Mouse (Mus musculus) stomach, embryonic 14.5 days (tissue): Measurements from ENCODE around the gene Zfp810. TPM values are rescaled to one million over a fixed set of nuclear protein-coding genes. Genes with fewer than 3 reads are reported as not detected.

Source experiments
- ATAC-seq: fragments of 200-750 bp; cut with Nextera tagmentation; 2 replicates; pipeline ENCODE4 v1.8.0; 2017; ENCODE audit warnings: low read depth, moderate TSS enrichment; ENCODE audit not compliant: insufficient number of reproducible peaks, insufficient read depth, low FRiP score
- H3K27ac ChIP-seq: fragments of 300-500 bp; sonication (generic); 2 replicates; pipeline ENCODE4 v1.5.1; 2014; ENCODE audit warnings: mild to moderate bottlenecking, low read length, moderate library complexity, mixed read lengths
- H3K27me3 ChIP-seq: fragments of 300-500 bp; sonication (generic); 2 replicates; pipeline ENCODE4 v1.6.1; 2014; ENCODE audit warnings: low read length, control low read depth, mixed read lengths; ENCODE audit not compliant: control insufficient read depth, insufficient read depth
- H3K36me3 ChIP-seq: fragments of 300-500 bp; sonication (generic); 2 replicates; pipeline ENCODE4 v1.6.1; 2014; ENCODE audit warnings: mild to moderate bottlenecking, control low read depth, low read length, moderate library complexity, mixed read lengths; ENCODE audit not compliant: control insufficient read depth, insufficient read depth
- H3K4me1 ChIP-seq: fragments of 300-500 bp; sonication (generic); 2 replicates; pipeline ENCODE4 v1.6.1; 2014; ENCODE audit warnings: low read length, control low read depth, mixed read lengths; ENCODE audit not compliant: control insufficient read depth, insufficient read depth
- H3K4me2 ChIP-seq: fragments of 300-500 bp; sonication (generic); replicated peaks from 2 replicates; pipeline ENCODE4 v1.6.1; 2014; ENCODE audit warnings: low read depth, low read length, control low read depth
- H3K4me3 ChIP-seq: fragments of 300-500 bp; sonication (generic); 2 replicates; pipeline ENCODE4 v1.5.1; 2014; ENCODE audit warnings: low read depth, low read length, control low read depth
- H3K9ac ChIP-seq: fragments of 300-500 bp; sonication (generic); replicated peaks from 2 replicates; pipeline ENCODE4 v1.6.1; 2014; ENCODE audit warnings: low read depth, mild to moderate bottlenecking, control low read depth, low read length, moderate library complexity, mixed read lengths
- H3K9me3 ChIP-seq: fragments of 300-500 bp; sonication (generic); 2 replicates; pipeline ENCODE4 v1.6.1; 2016; ENCODE audit warnings: low read depth, low read length, control low read depth; ENCODE audit not compliant: control insufficient read depth
- WGBS: fragments of 180-500 bp; shearing (Covaris S2); extraction: QIAGEN DNeasy Blood & Tissue Kit; methylation state at CpG from one replicate; pipeline ENCODE4 v1.1.7; 2014; 5-methylcytosine and 5-hydroxymethylcytosine counted together
- polyA plus RNA-seq: library from polyadenylated mRNA; unstranded; fragments of >200 nt; fragmentation: Nextera tagmentation; extraction: Ambion mirVana; gene quantifications from 2 replicates; pipeline ENCODE4 v1.2.1, GENCODE M21; 2014

The Zfp810 gene
- 21.1 and 22.7 TPM in 2 replicates for polyA plus RNA-seq

- under 1% methylated on average over 56 of the region's 56 CpGs for WGBS
- peak within 1 kb of the TSS; percentile 74 for H3K27ac ChIP-seq
- peak; percentile 99 for ATAC-seq
These were observed at the start of gene Zfp810 for GRCm38 (mm10) chr9:22307156-22307919. Zfp810 (minus strand) TSS chr9:22307648.

GRCm38 (mm10) chr9:22355919-22356318, 48.5 kb upstream of the Zfp810 start:
- Histone ChIP-seq H3K27ac (no peak overlapping the region), H3K9ac (no peak overlapping the region), H3K36me3 (peaks cover 64% of the 10 kb centered on the region), H3K4me2 (no peak overlapping the region), H3K9me3 (no peaks in the 10 kb centered on the region), H3K27me3 (no peaks in the 10 kb centered on the region), H3K4me3 (no peak overlapping the region), H3K4me1 (no peaks in the 10 kb centered on the region)
- no peak for ATAC-seq
- 94% methylated on average over 3 of the region's 3 CpGs for WGBS

More at GRCm38 (mm10) chr9:22307156-22307919, at the start of gene Zfp810:
- no peaks in the 10 kb centered on the region for H3K27me3 ChIP-seq
- peaks cover 10% of the 10 kb centered on the region for H3K4me1 ChIP-seq
- peak within 1 kb of the TSS; percentile 93 for H3K4me3 ChIP-seq
- H3K36me3 ChIP-seq: peaks cover 19% of the 10 kb centered on the region; the same call in 1 of the 2 replicates
- peak within 1 kb of the TSS; percentile 70 for H3K4me2 ChIP-seq
- peak within 1 kb of the TSS; percentile 97 for H3K9ac ChIP-seq
- 0 out of 2 replicates have a peak, but pooled peaks cover 3% of the 10 kb centered on the region for H3K9me3 ChIP-seq

- Histone ChIP-seq H3K9me3 (no peaks in the 10 kb centered on the region), H3K9ac (no peak overlapping the region), H3K4me2 (no peak overlapping the region), H3K27ac (no peak overlapping the region), H3K36me3 (peaks cover 48% of the 10 kb centered on the region), H3K4me3 (no peak overlapping the region), H3K27me3 (no peaks in the 10 kb centered on the region), H3K4me1 (no peaks in the 10 kb centered on the region)
- 84% methylated on average over 5 of the region's 5 CpGs for WGBS
- ATAC-seq: no peak
These were observed 46.5 kb upstream of the Zfp810 start for GRCm38 (mm10) chr9:22353901-22354300.

GRCm38 (mm10) chr9:22353465-22353864, 46.0 kb upstream of the Zfp810 start:
- Histone ChIP-seq H3K9ac (no peak overlapping the region), H3K27me3 (no peaks in the 10 kb centered on the region), H3K9me3 (no peaks in the 10 kb centered on the region), H3K36me3 (peaks cover 46% of the 10 kb centered on the region), H3K4me1 (no peaks in the 10 kb centered on the region), H3K27ac (no peak overlapping the region), H3K4me2 (no peak overlapping the region), H3K4me3 (no peak overlapping the region)
- 88% methylated on average over 5 of the region's 5 CpGs for WGBS
- no peak for ATAC-seq

GRCm38 (mm10) chr9:22340331-22340730, 32.9 kb upstream of the Zfp810 start:
- H3K4me2 ChIP-seq: no peak overlapping the region
- no peaks in the 10 kb centered on the region for H3K27me3 ChIP-seq
- no peak for ATAC-seq
- H3K4me3 ChIP-seq: no peak overlapping the region
- 81% methylated on average over 1 of the region's 1 CpGs for WGBS
- peaks cover 41% of the 10 kb centered on the region for H3K36me3 ChIP-seq
- H3K9me3 ChIP-seq: no peaks in the 10 kb centered on the region
- no peak overlapping the region for H3K27ac ChIP-seq
- no peak overlapping the region for H3K9ac ChIP-seq
- no peaks in the 10 kb centered on the region for H3K4me1 ChIP-seq

- no peaks in the 10 kb centered on the region for H3K4me1 ChIP-seq
- no peaks in the 10 kb centered on the region for H3K27me3 ChIP-seq
- no peak overlapping the region for H3K27ac ChIP-seq
- no peak overlapping the region for H3K9ac ChIP-seq
- no peak for ATAC-seq
- H3K4me3 ChIP-seq: no peak overlapping the region
- WGBS: 99% methylated on average over 2 of the region's 2 CpGs
- no peak overlapping the region for H3K4me2 ChIP-seq
- H3K9me3 ChIP-seq: no peaks in the 10 kb centered on the region
- H3K36me3 ChIP-seq: peaks cover 57% of the 10 kb centered on the region
These were observed 29.8 kb upstream of the Zfp810 start for GRCm38 (mm10) chr9:22337217-22337616.

- Histone ChIP-seq H3K4me1 (no peaks in the 10 kb centered on the region; the same call in 1 of the 2 replicates), H3K27me3 (no peaks in the 10 kb centered on the region), H3K9ac (no peak overlapping the region; the same call in 1 of the 2 replicates), H3K9me3 (no peaks in the 10 kb centered on the region), H3K36me3 (peaks cover 11% of the 10 kb centered on the region), H3K4me2 (peak overlapping the region; percentile 79), H3K4me3 (peak overlapping the region; percentile 42), H3K27ac (peak overlapping the region; percentile 62)
- WGBS: under 1% methylated on average over 32 of the region's 32 CpGs
- peak; percentile 91 for ATAC-seq
These were observed 20.3 kb upstream of the Zfp810 start for GRCm38 (mm10) chr9:22327475-22328387.

GRCm38 (mm10) chr9:22327099-22327474, 19.6 kb upstream of the Zfp810 start:
- peak overlapping the region; percentile 62; the same call in 1 of the 2 replicates for H3K27ac ChIP-seq
- peak overlapping the region; percentile 79 for H3K4me2 ChIP-seq
- peaks cover 5% of the 10 kb centered on the region; the same call in 1 of the 2 replicates for H3K36me3 ChIP-seq
- no peak overlapping the region; the same call in 1 of the 2 replicates for H3K9ac ChIP-seq
- ATAC-seq: no peak
- H3K4me1 ChIP-seq: no peaks in the 10 kb centered on the region; the same call in 1 of the 2 replicates
- peak overlapping the region; percentile 42; the same call in 1 of the 2 replicates for H3K4me3 ChIP-seq
- H3K27me3 ChIP-seq: no peaks in the 10 kb centered on the region
- H3K9me3 ChIP-seq: no peaks in the 10 kb centered on the region
- WGBS: 17% methylated on average over 9 of the region's 9 CpGs
